Mouse (Mus musculus) bone marrow macrophage, adult 2 months (primary cell): ENCODE data around the gene Prune2. TPM values are rescaled to one million over a fixed set of nuclear protein-coding genes. Genes with fewer than 3 reads are reported as not detected.

Experiments
- H3K27ac ChIP-seq: 2 replicates; pipeline ENCODE4 v1.5.1; 2012; ENCODE audit warnings: low read depth, low read length; ENCODE audit not compliant: insufficient read depth
- H3K4me1 ChIP-seq: 2 replicates; pipeline ENCODE4 v1.6.1; 2012; ENCODE audit warnings: low read length; ENCODE audit not compliant: control insufficient read depth, insufficient read depth
- H3K4me3 ChIP-seq: 2 replicates; pipeline ENCODE4 v1.5.1; 2012; ENCODE audit warnings: mild to moderate bottlenecking, low read length, moderate library complexity; ENCODE audit not compliant: insufficient read depth
- CTCF ChIP-seq: IDR thresholded peaks from 2 replicates; pipeline ENCODE4 v1.5.1; 2012; ENCODE audit warnings: low read depth, mild to moderate bottlenecking, low read length, moderate library complexity
- POLR2A ChIP-seq: IDR thresholded peaks from 2 replicates; pipeline ENCODE4 v1.6.1; 2012; ENCODE audit warnings: mild to moderate bottlenecking, low read depth, low read length, borderline replicate concordance
- polyA plus RNA-seq: library from polyadenylated mRNA; stranded (reverse); fragments of >200 nt; gene quantifications from 2 replicates; pipeline ENCODE4 v1.2.4, GENCODE M21; 2012; ENCODE audit not compliant: missing spikeins, insufficient read depth, insufficient read length

Prune2 gene
- polyA plus RNA-seq, 1 experiment, result 21.4 TPM

DNA sequence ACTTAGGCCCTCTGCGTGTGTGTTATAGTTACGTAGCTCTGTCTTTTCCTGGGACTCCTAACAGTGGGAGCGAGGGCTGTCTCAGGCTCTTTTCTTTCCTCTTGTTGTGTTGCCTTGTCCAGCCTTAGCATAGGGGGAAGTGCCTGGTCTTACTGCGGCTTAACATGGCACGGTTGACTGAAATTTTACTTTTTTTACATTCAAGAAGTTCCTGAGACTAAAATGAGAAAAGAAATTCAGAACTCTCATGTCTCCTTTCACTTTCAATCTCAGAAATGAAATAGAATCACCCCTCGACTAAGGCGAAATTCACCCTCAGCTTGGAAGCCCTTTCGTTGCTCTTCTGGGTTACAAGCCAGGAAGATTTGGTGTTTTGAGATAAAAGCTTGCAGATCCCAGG, 295.5 kb downstream of the Prune2 start:
- H3K4me3 ChIP-seq, result no peak overlapping the region
- H3K4me1 ChIP-seq, result peaks cover 52% of the 10 kb centered on the region
- TF ChIP-seq CTCF, result no peak
- no peak for TF ChIP-seq POLR2A
- H3K27ac ChIP-seq, result no peak overlapping the region

DNA sequence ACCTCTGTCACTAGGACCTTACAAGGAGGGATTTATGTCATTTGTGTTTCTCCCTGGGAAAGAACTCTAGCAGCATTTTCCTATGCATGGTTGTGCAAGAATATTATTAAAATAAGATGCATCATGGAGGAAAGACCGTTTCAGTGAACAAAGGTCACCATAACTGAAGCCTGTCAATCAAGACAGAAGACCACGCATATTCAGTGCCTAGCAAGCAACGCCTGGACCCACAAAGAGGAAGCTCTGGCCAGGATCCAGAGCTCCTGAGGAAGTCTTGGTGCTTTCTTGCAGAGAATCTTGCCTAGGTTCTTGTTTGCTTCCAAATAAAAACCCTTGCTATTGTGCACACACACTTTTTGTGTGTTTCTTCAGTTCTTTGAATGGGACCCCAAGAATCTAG, 296.9 kb downstream of the Prune2 start:
- Histone ChIP-seq H3K4me1 (peaks cover 47% of the 10 kb centered on the region), H3K4me3 (no peak overlapping the region), H3K27ac (peak overlapping the region; percentile 50)
- TF ChIP-seq CTCF, result no peak

DNA sequence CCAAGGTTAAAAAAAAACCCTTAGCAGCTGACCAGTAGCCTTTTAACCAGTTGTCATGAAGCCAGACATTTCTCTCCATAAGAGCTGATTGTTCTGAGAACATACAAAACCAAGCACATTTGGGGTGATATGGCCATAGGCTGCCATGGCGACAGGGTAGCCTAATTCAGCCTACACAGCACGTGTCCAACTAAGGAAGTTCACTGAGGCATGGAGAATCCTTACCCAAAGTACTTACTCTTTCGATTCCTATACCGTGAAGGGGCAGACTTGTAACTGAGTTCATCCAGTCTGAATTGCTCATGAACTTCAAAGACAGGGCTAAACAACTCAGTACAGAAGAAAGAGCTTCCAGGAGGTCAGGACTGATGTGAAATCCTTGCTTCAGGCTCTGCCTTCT, 299.6 kb downstream of the Prune2 start:
- peaks cover 30% of the 10 kb centered on the region for H3K4me1 ChIP-seq
- no peak overlapping the region for H3K27ac ChIP-seq
- H3K4me3 ChIP-seq, result no peak overlapping the region
- TF ChIP-seq CTCF (no peak), POLR2A (no peak)

DNA sequence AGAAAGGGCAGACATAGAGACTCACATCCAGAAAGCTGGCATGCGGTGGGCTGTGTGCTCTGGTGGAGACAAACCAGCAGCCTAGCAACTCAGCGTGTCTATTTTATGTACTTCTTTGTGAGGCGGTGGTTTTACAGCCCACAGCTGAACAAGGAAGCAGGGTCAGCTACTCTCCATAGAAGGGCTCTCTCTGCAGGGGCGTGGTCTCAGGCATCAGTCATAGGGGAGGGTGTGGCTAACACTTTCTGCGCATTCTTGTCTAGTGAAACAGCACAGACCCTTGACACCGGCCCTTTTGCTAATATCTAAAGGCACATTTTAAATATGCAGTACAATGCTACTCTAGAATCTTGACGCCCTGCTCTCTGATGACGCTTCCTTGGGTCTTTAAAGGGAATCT, 300.5 kb downstream of the Prune2 start:
- TF ChIP-seq CTCF, result no peak

DNA sequence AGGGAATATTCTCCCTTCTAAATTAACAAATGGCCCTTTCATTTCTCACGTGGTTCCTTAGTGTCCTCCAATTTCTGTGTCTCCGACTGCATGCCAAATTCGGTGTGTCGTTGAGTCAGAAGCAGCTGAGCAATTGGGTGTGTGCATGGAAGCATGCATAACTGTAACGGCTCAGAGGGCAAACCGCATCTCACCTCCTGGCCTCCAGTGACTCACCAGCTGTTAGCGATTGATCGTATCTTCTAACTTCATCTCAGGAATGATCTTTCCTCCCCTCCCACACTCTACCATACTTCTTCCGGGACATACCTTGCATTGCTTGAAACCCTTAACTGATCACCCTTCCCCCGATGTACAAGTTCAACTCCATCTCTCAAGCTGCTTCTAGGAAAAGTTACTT, 300.9 kb downstream of the Prune2 start:
- TF ChIP-seq CTCF (no peak), POLR2A (no peak)
- no peak overlapping the region for H3K4me3 ChIP-seq
- no peak overlapping the region for H3K27ac ChIP-seq
- peaks cover 24% of the 10 kb centered on the region for H3K4me1 ChIP-seq

More for the DNA sequence above, 300.5 kb downstream of the Prune2 start:
- peaks cover 29% of the 10 kb centered on the region for H3K4me1 ChIP-seq
- no peak overlapping the region for H3K4me3 ChIP-seq
- H3K27ac ChIP-seq, result no peak overlapping the region

DNA sequence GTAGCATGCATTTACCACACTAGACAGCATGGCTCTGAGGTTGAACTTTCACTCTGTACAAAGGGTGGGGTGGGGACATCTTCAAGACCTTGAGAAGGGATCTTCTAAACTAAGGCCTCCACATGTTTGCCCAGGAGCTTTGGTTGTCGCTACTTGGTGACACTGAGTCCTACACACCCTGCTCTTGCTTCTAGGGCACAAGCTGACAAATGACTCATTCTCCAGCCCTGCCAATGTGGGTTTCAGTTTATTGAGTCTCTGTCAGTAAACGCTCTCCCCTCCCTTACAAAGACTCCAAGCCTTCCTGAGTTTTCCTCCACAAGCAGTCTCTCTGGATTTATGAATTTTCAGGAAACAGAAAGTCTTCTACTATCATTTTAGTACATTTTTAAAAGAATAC, 307.3 kb downstream of the Prune2 start:
- H3K4me1 ChIP-seq, result peaks cover 22% of the 10 kb centered on the region
- TF ChIP-seq CTCF, result no peak
- no peak for TF ChIP-seq POLR2A
- H3K27ac ChIP-seq, result no peak overlapping the region
- H3K4me3 ChIP-seq, result no peak overlapping the region

DNA sequence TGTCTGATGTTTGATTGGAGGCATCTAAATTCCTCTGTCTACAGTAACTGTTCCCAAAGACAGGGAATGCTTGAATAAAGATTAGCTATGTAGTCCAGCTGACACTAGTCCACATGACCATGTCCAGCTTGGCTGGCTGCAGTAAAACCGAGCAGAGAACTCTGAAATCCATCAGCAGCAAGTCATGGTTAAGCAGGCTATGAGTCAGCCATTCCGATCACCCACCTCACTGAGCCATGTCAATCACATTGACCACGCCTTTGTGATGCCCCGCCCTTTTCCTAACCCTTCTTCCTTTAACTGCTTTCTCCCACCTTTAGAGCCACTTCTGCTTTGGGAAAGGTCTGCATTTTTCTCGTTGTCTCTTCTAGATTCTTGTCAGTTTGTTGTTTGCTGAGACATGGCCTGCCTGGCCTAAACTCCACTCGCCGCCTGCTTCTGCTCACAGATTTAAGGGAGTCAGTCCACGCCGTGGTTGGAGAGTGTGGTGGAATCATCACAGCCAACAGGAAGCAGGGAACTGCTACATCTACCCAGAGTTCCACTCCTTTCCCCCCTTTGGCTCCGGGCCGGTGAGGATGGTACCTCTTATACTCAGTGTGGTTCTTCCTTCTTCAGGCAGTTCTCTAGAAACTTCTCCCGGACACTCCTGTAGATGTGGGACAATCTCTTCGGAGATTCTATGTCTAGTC, 307.9 kb downstream of the Prune2 start:
- H3K27ac ChIP-seq, result no peak overlapping the region
- H3K4me3 ChIP-seq, result no peak overlapping the region
- no peak for TF ChIP-seq CTCF
- TF ChIP-seq POLR2A, result no peak
- peaks cover 22% of the 10 kb centered on the region for H3K4me1 ChIP-seq

DNA sequence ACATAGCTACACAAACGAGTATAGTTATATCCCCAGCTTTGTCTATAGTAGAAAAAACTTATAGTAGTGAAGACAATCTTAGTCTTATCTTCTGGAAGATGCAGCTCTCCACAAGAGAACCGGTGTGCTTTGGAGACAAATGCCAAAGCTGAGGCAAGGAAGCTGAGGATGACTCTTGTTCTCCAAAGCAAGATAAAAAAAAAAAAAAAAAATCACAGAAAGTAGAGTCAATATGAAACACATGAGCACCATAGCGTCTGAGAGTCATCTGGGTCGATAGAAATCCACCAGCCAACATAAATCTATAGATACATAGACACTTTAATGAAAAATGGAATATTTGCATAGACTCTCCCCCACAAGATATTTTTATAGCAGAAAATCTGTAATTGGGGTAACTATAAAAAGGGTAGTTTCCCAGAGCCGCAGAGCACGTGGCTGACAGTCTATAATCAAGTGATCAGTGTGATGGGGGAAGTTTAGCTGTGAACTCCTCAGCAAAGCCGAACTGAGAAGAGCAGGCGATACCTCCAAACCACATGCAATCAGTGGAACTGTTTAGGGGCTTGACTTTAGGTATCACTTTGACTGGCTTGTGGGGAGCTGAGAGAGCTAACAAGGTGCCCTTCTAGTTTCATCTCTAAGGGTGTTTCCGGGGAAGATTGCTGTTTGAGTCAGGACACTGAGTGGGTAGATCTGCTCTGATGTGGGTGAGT, 308.7 kb downstream of the Prune2 start:
- Histone ChIP-seq H3K4me3 (no peak overlapping the region), H3K4me1 (peaks cover 22% of the 10 kb centered on the region), H3K27ac (no peak overlapping the region)
- no peak for TF ChIP-seq CTCF

DNA sequence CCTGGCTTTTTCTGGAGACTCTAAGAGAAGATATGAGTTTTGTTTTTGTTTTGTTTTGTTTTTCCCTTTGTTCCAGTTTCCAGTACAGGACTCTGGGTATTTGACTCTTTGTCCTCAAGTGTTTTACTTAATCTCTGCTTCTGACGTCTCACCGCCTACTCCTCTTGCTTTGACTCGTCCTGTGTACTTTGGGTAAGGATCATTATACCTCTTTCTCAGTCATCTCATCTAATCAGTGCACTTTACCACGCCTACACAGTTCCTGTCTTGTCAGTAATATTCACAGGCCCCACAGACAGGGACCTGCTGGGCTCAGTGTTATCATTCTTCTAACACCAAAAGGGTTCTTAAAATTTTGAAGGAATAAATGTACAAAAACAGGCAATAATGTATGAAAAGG, 312.8 kb downstream of the Prune2 start:
- TF ChIP-seq POLR2A, result no peak
- no peak for TF ChIP-seq CTCF
- peaks cover 27% of the 10 kb centered on the region for H3K4me1 ChIP-seq
- H3K4me3 ChIP-seq, result no peak overlapping the region
- no peak overlapping the region for H3K27ac ChIP-seq

DNA sequence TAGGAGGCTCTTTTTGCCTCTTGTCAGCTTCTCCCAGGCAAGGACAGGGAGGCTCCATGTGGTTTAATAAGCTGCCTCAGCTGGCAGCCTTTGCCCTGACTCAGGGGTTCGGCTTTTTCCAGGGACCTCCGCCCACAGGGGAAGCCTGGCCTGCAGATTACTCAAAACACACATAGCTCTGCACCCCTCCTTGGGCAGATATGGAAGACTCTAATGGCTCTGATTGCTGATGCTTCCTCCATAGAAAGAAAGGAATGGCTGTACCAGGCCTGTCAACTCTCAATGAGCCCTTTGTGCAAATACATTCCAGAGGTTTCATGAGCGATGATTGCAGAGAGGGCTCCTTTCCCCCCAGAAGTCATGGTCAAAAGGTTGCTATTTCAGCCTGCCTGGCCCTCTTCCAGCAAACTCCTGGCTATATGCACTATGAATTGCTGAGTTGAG, 315.3 kb downstream of the Prune2 start:
- Histone ChIP-seq H3K27ac (no peak overlapping the region), H3K4me1 (peaks cover 23% of the 10 kb centered on the region)

More for the DNA sequence above, 315.3 kb downstream of the Prune2 start:
- TF ChIP-seq POLR2A (no peak), CTCF (no peak)
- no peak overlapping the region for H3K4me3 ChIP-seq
